Mouse (Mus musculus): ENCODE results near the gene Slc22a8. TPM values are rescaled to one million over a fixed set of nuclear protein-coding genes. Genes with fewer than 3 reads are reported as not detected.
A peak's percentile ranks its signal among the peaks of the same experiment; 100 is the strongest.

Gene Slc22a8
- polyA plus RNA-seq, 1 experiment from 2014 or later: 13.6 TPM

- H3K4me3 ChIP-seq (ENCODE audit: low read depth, low read length): no peak overlapping the region
- WGBS: 67% methylated on average over 7 of the region's 7 CpGs
- no peak overlapping the region for H3K27ac ChIP-seq (ENCODE audit: low read length)
- no peak for ATAC-seq
- no peaks in the 10 kb centered on the region for H3K36me3 ChIP-seq (ENCODE audit: control insufficient read depth, insufficient read depth, low read length)
- H3K4me1 ChIP-seq (ENCODE audit: control insufficient read depth, insufficient read depth, low read length): no peaks in the 10 kb centered on the region; the same call in 1 of the 2 replicates
- H3K4me2 ChIP-seq (ENCODE audit: low read length): no peak overlapping the region
- H3K9me3 ChIP-seq (replicated peaks; ENCODE audit: control insufficient read depth, low read length, poor library complexity, severe bottlenecking): no peaks in the 10 kb centered on the region
- H3K9ac ChIP-seq (ENCODE audit: low read depth, low read length): no peak overlapping the region
- H3K27me3 ChIP-seq (ENCODE audit: control insufficient read depth, insufficient read depth, low read depth, low read length): no peaks in the 10 kb centered on the region
Measured at GRCm38 (mm10) chr19:8571746-8572145, 19.3 kb upstream of the Slc22a8 start.

GRCm38 (mm10) chr19:8572485-8572884 lies 18.6 kb upstream of the Slc22a8 start:
- no peak for ATAC-seq

GRCm38 (mm10) chr19:8577432-8577831 lies 13.6 kb upstream of the Slc22a8 start:
- ATAC-seq: no peak
- Histone ChIP-seq H3K9ac (ENCODE audit: low read depth, low read length) (no peak overlapping the region), H3K36me3 (ENCODE audit: control insufficient read depth, insufficient read depth, low read length) (no peaks in the 10 kb centered on the region), H3K27ac (ENCODE audit: low read length) (no peak overlapping the region), H3K27me3 (ENCODE audit: control insufficient read depth, insufficient read depth, low read depth, low read length) (no peaks in the 10 kb centered on the region), H3K4me3 (ENCODE audit: low read depth, low read length) (no peak overlapping the region), H3K4me2 (ENCODE audit: low read length) (no peak overlapping the region), H3K9me3 (replicated peaks; ENCODE audit: control insufficient read depth, low read length, poor library complexity, severe bottlenecking) (no peaks in the 10 kb centered on the region), H3K4me1 (ENCODE audit: control insufficient read depth, insufficient read depth, low read length) (peaks cover 9% of the 10 kb centered on the region)
- WGBS: 91% methylated on average over 4 of the region's 4 CpGs

More at GRCm38 (mm10) chr19:8572485-8572884, 18.6 kb upstream of the Slc22a8 start:
- WGBS: 45% methylated on average over 3 of the region's 3 CpGs
- H3K36me3 ChIP-seq (ENCODE audit: control insufficient read depth, insufficient read depth, low read length): no peaks in the 10 kb centered on the region
- no peak overlapping the region for H3K4me3 ChIP-seq (ENCODE audit: low read depth, low read length)
- no peaks in the 10 kb centered on the region for H3K27me3 ChIP-seq (ENCODE audit: control insufficient read depth, insufficient read depth, low read depth, low read length)
- no peak overlapping the region for H3K27ac ChIP-seq (ENCODE audit: low read length)
- H3K9me3 ChIP-seq (replicated peaks; ENCODE audit: control insufficient read depth, low read length, poor library complexity, severe bottlenecking): no peaks in the 10 kb centered on the region
- no peak overlapping the region for H3K4me2 ChIP-seq (ENCODE audit: low read length)
- H3K4me1 ChIP-seq (ENCODE audit: control insufficient read depth, insufficient read depth, low read length): no peaks in the 10 kb centered on the region; the same call in 1 of the 2 replicates
- H3K9ac ChIP-seq (ENCODE audit: low read depth, low read length): no peak overlapping the region

- Histone ChIP-seq H3K4me2 (ENCODE audit: low read length) (peak overlapping the region; percentile 85), H3K27me3 (ENCODE audit: control insufficient read depth, insufficient read depth, low read depth, low read length) (no peaks in the 10 kb centered on the region), H3K9me3 (replicated peaks; ENCODE audit: control insufficient read depth, low read length, poor library complexity, severe bottlenecking) (no peaks in the 10 kb centered on the region), H3K4me1 (ENCODE audit: control insufficient read depth, insufficient read depth, low read length) (peaks cover 9% of the 10 kb centered on the region), H3K27ac (ENCODE audit: low read length) (peak overlapping the region; percentile 53; the same call in 1 of the 2 replicates), H3K4me3 (ENCODE audit: low read depth, low read length) (peak overlapping the region; percentile 39), H3K9ac (ENCODE audit: low read depth, low read length) (peak overlapping the region; percentile 64), H3K36me3 (ENCODE audit: control insufficient read depth, insufficient read depth, low read length) (no peaks in the 10 kb centered on the region)
- peak; percentile 78 for ATAC-seq
- 6% methylated on average over 24 of the region's 24 CpGs for WGBS
Measured at GRCm38 (mm10) chr19:8578293-8578969, 12.6 kb upstream of the Slc22a8 start.

GRCm38 (mm10) chr19:8578970-8579342 lies 12.1 kb upstream of the Slc22a8 start:
- ATAC-seq: peak; percentile 31; the same call in 1 of the 2 replicates
- peak overlapping the region; percentile 39 for H3K4me3 ChIP-seq (ENCODE audit: low read depth, low read length)
- peak overlapping the region; percentile 85 for H3K4me2 ChIP-seq (ENCODE audit: low read length)
- H3K4me1 ChIP-seq (ENCODE audit: control insufficient read depth, insufficient read depth, low read length): peaks cover 9% of the 10 kb centered on the region
- no peaks in the 10 kb centered on the region for H3K9me3 ChIP-seq (replicated peaks; ENCODE audit: control insufficient read depth, low read length, poor library complexity, severe bottlenecking)
- H3K36me3 ChIP-seq (ENCODE audit: control insufficient read depth, insufficient read depth, low read length): no peaks in the 10 kb centered on the region
- 67% methylated on average over 2 of the region's 2 CpGs for WGBS
- 0 out of 2 replicates have a peak overlapping the region, but pooled peaks have one; percentile 17 for H3K27ac ChIP-seq (ENCODE audit: low read length)
- H3K27me3 ChIP-seq (ENCODE audit: control insufficient read depth, insufficient read depth, low read depth, low read length): no peaks in the 10 kb centered on the region
- peak overlapping the region; percentile 64 for H3K9ac ChIP-seq (ENCODE audit: low read depth, low read length)

- Histone ChIP-seq H3K27ac (ENCODE audit: low read length) (no peak overlapping the region), H3K4me2 (ENCODE audit: low read length) (no peak overlapping the region), H3K27me3 (ENCODE audit: control insufficient read depth, insufficient read depth, low read depth, low read length) (no peaks in the 10 kb centered on the region), H3K9ac (ENCODE audit: low read depth, low read length) (no peak overlapping the region), H3K4me1 (ENCODE audit: control insufficient read depth, insufficient read depth, low read length) (no peaks in the 10 kb centered on the region), H3K4me3 (ENCODE audit: low read depth, low read length) (no peak overlapping the region), H3K9me3 (replicated peaks; ENCODE audit: control insufficient read depth, low read length, poor library complexity, severe bottlenecking) (no peaks in the 10 kb centered on the region), H3K36me3 (ENCODE audit: control insufficient read depth, insufficient read depth, low read length) (no peaks in the 10 kb centered on the region)
- 86% methylated on average over 3 of the region's 3 CpGs for WGBS
- no peak for ATAC-seq
Measured at GRCm38 (mm10) chr19:8585298-8585697, 5.8 kb upstream of the Slc22a8 start.

GRCm38 (mm10) chr19:8585899-8586298 lies 5.2 kb upstream of the Slc22a8 start:
- no peak for ATAC-seq
- no peak overlapping the region for H3K27ac ChIP-seq (ENCODE audit: low read length)
- no peak overlapping the region for H3K4me3 ChIP-seq (ENCODE audit: low read depth, low read length)
- WGBS: 78% methylated on average over 2 of the region's 2 CpGs
- no peaks in the 10 kb centered on the region for H3K36me3 ChIP-seq (ENCODE audit: control insufficient read depth, insufficient read depth, low read length)
- no peak overlapping the region for H3K9ac ChIP-seq (ENCODE audit: low read depth, low read length)
- no peak overlapping the region for H3K4me2 ChIP-seq (ENCODE audit: low read length)
- no peaks in the 10 kb centered on the region for H3K9me3 ChIP-seq (replicated peaks; ENCODE audit: control insufficient read depth, low read length, poor library complexity, severe bottlenecking)
- no peaks in the 10 kb centered on the region for H3K27me3 ChIP-seq (ENCODE audit: control insufficient read depth, insufficient read depth, low read depth, low read length)
- no peaks in the 10 kb centered on the region for H3K4me1 ChIP-seq (ENCODE audit: control insufficient read depth, insufficient read depth, low read length)

GRCm38 (mm10) chr19:8586350-8586749 lies 4.7 kb upstream of the Slc22a8 start:
- Histone ChIP-seq H3K27me3 (ENCODE audit: control insufficient read depth, insufficient read depth, low read depth, low read length) (no peaks in the 10 kb centered on the region), H3K4me3 (ENCODE audit: low read depth, low read length) (no peak overlapping the region), H3K9ac (ENCODE audit: low read depth, low read length) (no peak overlapping the region), H3K9me3 (replicated peaks; ENCODE audit: control insufficient read depth, low read length, poor library complexity, severe bottlenecking) (no peaks in the 10 kb centered on the region), H3K4me2 (ENCODE audit: low read length) (no peak overlapping the region), H3K36me3 (ENCODE audit: control insufficient read depth, insufficient read depth, low read length) (no peaks in the 10 kb centered on the region), H3K4me1 (ENCODE audit: control insufficient read depth, insufficient read depth, low read length) (no peaks in the 10 kb centered on the region), H3K27ac (ENCODE audit: low read length) (0 out of 2 replicates have a peak overlapping the region, but pooled peaks have one; percentile 11)
- peak; percentile 70; the same call in 1 of the 2 replicates for ATAC-seq
- WGBS: 44% methylated on average over 3 of the region's 3 CpGs

GRCm38 (mm10) chr19:8587315-8587714 lies 3.7 kb upstream of the Slc22a8 start:
- H3K9ac ChIP-seq (ENCODE audit: low read depth, low read length): no peak overlapping the region
- no peak for ATAC-seq
- 60% methylated on average over 1 of the region's 1 CpGs for WGBS
- H3K4me1 ChIP-seq (ENCODE audit: control insufficient read depth, insufficient read depth, low read length): no peaks in the 10 kb centered on the region
- no peaks in the 10 kb centered on the region for H3K36me3 ChIP-seq (ENCODE audit: control insufficient read depth, insufficient read depth, low read length)
- H3K27ac ChIP-seq (ENCODE audit: low read length): no peak overlapping the region
- H3K4me3 ChIP-seq (ENCODE audit: low read depth, low read length): no peak overlapping the region
- H3K4me2 ChIP-seq (ENCODE audit: low read length): no peak overlapping the region
- H3K9me3 ChIP-seq (replicated peaks; ENCODE audit: control insufficient read depth, low read length, poor library complexity, severe bottlenecking): no peaks in the 10 kb centered on the region
- H3K27me3 ChIP-seq (ENCODE audit: control insufficient read depth, insufficient read depth, low read depth, low read length): no peaks in the 10 kb centered on the region

All from midbrain, embryonic 16.5 days (tissue).